In the genomic region with DNA sequence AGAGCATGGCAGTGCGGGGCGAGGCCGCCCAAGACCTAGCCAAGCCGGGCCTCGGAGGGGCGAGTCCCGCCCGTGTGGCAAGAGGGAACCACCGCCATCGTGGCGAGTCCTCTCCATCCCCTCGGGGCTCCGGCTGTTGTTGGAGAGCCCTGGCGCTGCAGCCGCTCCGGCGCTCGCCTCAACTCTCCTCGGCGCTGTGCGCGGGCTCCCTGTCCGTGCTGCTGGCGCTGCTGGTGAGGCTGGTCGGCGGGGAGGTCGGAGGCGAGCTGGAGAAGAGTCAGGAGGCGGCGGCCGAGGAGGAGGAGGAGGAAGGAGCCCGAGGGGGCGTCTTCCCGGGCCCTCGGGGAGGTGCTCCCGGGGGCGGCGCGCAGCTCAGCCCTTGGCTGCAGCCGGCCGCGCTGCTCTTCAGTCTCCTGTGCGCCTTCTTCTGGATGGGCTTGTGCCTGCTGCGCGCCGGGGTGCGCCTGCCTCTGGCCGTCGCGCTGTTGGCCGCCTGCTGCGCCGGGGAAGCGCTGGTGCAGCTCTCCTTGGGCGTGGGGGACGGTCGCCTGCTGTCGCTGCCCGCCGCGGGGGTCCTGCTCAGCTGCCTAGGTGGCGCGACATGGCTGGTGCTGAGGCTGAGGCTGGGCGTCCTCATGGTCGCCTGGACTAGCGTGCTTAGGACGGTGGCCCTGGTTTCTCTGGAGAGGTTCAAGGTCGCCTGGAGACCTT, we compare ENCODE assay signal across 9 mouse cellular contexts. TPM values are rescaled to one million over a fixed set of nuclear protein-coding genes. Genes with fewer than 3 reads are reported as not detected.
DNase-seq lines count a peak whose midpoint lies in the region; ATAC-seq and TF ChIP-seq lines count a peak whose summit lies in the region.
"Had no signal": no experiment of that assay in that cellular context is flagged by ENCODE, and none has a peak within 500 bp of the region (broad histone marks: within the 10 kb centered on the region; RNA-seq: fewer than 3 reads in every experiment).

No protein-coding gene starts in this region.

- TF ChIP-seq CTCF in E14TG2a.4 (conservative IDR thresholded peaks at IDR 0.05; ENCODE audit: low read length), result no peak
- no peak for TF ChIP-seq CTCF in brain, embryonic 14.5 days (IDR thresholded peaks at IDR 0.05; ENCODE audit: borderline replicate concordance, extremely low read depth, insufficient read depth, insufficient read length)

- no peak overlapping the region for H3K27ac ChIP-seq in forebrain, embryonic 11.5 days (ENCODE audit: low read depth, low read length)
- peak overlapping the region; percentile 90 for H3K27ac ChIP-seq in heart, embryonic 13.5 days (replicated peaks)
- H3K27ac ChIP-seq in kidney, embryonic 16.5 days (ENCODE audit: low read length), result peak overlapping the region; percentile 88
- H3K27ac ChIP-seq in liver, embryonic 11.5 days (ENCODE audit: low read depth, low read length), result peak overlapping the region; percentile 53
- peak overlapping the region; percentile 16; the same call in 1 of the 2 replicates for H3K27ac ChIP-seq in neural tube, embryonic 14.5 days (ENCODE audit: low read depth, low read length)

- peaks cover 67% of the 10 kb centered on the region for H3K27me3 ChIP-seq in E14TG2a.4 (ENCODE audit: insufficient read depth, low read length)
- H3K27me3 ChIP-seq in forebrain, embryonic 11.5 days (ENCODE audit: control insufficient read depth, insufficient read depth, low read length), result peaks cover 11% of the 10 kb centered on the region; the same call in 1 of the 2 replicates
- H3K27me3 ChIP-seq in heart, embryonic 13.5 days (replicated peaks), result no peaks in the 10 kb centered on the region
- H3K27me3 ChIP-seq in kidney, embryonic 16.5 days (ENCODE audit: insufficient read depth, low read length), result peaks cover 10% of the 10 kb centered on the region
- H3K27me3 ChIP-seq in liver, embryonic 11.5 days (replicated peaks; ENCODE audit: control insufficient read depth, insufficient read depth, low read length), result peaks cover 18% of the 10 kb centered on the region
- peaks cover 15% of the 10 kb centered on the region for H3K27me3 ChIP-seq in neural tube, embryonic 14.5 days (ENCODE audit: control insufficient read depth, insufficient read depth, low read length)

- WGBS in forebrain, embryonic 11.5 days, result under 1% methylated on average over 60 of the region's 68 CpGs
- under 1% methylated on average over 63 of the region's 68 CpGs for WGBS in heart, embryonic 13.5 days
- WGBS in kidney, embryonic 16.5 days, result under 1% methylated on average over 44 of the region's 68 CpGs
- WGBS in liver, embryonic 11.5 days, result under 1% methylated on average over 61 of the region's 68 CpGs
- under 1% methylated on average over 51 of the region's 68 CpGs for WGBS in neural tube, embryonic 14.5 days

- no peaks in the 10 kb centered on the region for H3K36me3 ChIP-seq in E14TG2a.4 (ENCODE audit: insufficient read depth, low read length)
- H3K36me3 ChIP-seq in forebrain, embryonic 11.5 days (ENCODE audit: control insufficient read depth, insufficient read depth, low read length), result no peaks in the 10 kb centered on the region
- H3K36me3 ChIP-seq in heart, embryonic 13.5 days, result peaks cover 14% of the 10 kb centered on the region; the same call in 1 of the 2 replicates
- H3K36me3 ChIP-seq in kidney, embryonic 16.5 days (ENCODE audit: insufficient read depth, low read length), result no peaks in the 10 kb centered on the region
- H3K36me3 ChIP-seq in liver, embryonic 11.5 days (ENCODE audit: control insufficient read depth, insufficient read depth, low read length), result no peaks in the 10 kb centered on the region
- no peaks in the 10 kb centered on the region for H3K36me3 ChIP-seq in neural tube, embryonic 14.5 days (ENCODE audit: control insufficient read depth, insufficient read depth, low read length)
- H3K36me3 ChIP-seq: G1E had no signal

- H3K9me3 ChIP-seq in E14TG2a.4 (ENCODE audit: low read length), result no peaks in the 10 kb centered on the region
- H3K9me3 ChIP-seq in forebrain, embryonic 11.5 days (ENCODE audit: control insufficient read depth, low read length), result no peaks in the 10 kb centered on the region
- no peaks in the 10 kb centered on the region for H3K9me3 ChIP-seq in heart, embryonic 13.5 days
- H3K9me3 ChIP-seq in kidney, embryonic 16.5 days (ENCODE audit: low read length), result no peaks in the 10 kb centered on the region
- H3K9me3 ChIP-seq in liver, embryonic 11.5 days (ENCODE audit: control insufficient read depth, low read length), result no peaks in the 10 kb centered on the region
- H3K9me3 ChIP-seq in neural tube, embryonic 14.5 days (ENCODE audit: control insufficient read depth, low read length), result no peaks in the 10 kb centered on the region

- H3K4me3 ChIP-seq in E14TG2a.4 (replicated peaks; ENCODE audit: low read length), result peak overlapping the region; percentile 84
- H3K4me3 ChIP-seq in forebrain, embryonic 11.5 days (ENCODE audit: low read depth, low read length), result peak overlapping the region; percentile 60
- peak overlapping the region; percentile 75 for H3K4me3 ChIP-seq in heart, embryonic 13.5 days
- peak overlapping the region; percentile 65 for H3K4me3 ChIP-seq in kidney, embryonic 16.5 days (ENCODE audit: low read length)
- peak overlapping the region; percentile 60 for H3K4me3 ChIP-seq in liver, embryonic 11.5 days (ENCODE audit: low read depth, low read length)
- peak overlapping the region; percentile 62 for H3K4me3 ChIP-seq in neural tube, embryonic 14.5 days (ENCODE audit: low read depth, low read length)

- H3K4me1 ChIP-seq in E14TG2a.4 (replicated peaks; ENCODE audit: low read depth, low read length), result no peaks in the 10 kb centered on the region
- H3K4me1 ChIP-seq in forebrain, embryonic 11.5 days (replicated peaks; ENCODE audit: control insufficient read depth, insufficient read depth, low read length), result peaks cover 3% of the 10 kb centered on the region; the same call in 1 of the 2 replicates
- peaks cover 47% of the 10 kb centered on the region for H3K4me1 ChIP-seq in heart, embryonic 13.5 days
- 0 out of 2 replicates have a peak, but pooled peaks cover 8% of the 10 kb centered on the region for H3K4me1 ChIP-seq in kidney, embryonic 16.5 days (ENCODE audit: insufficient read depth, low read length)
- no peaks in the 10 kb centered on the region for H3K4me1 ChIP-seq in liver, embryonic 11.5 days (replicated peaks; ENCODE audit: control insufficient read depth, insufficient read depth, low read length)
- 0 out of 2 replicates have a peak, but pooled peaks cover 3% of the 10 kb centered on the region for H3K4me1 ChIP-seq in neural tube, embryonic 14.5 days (ENCODE audit: control insufficient read depth, insufficient read depth, low read length)

- peak overlapping the region; percentile 96 for H3K4me2 ChIP-seq in forebrain, embryonic 11.5 days (ENCODE audit: low read depth, low read length, severe bottlenecking)
- H3K4me2 ChIP-seq in heart, embryonic 13.5 days, result peak overlapping the region; percentile 72
- H3K4me2 ChIP-seq in kidney, embryonic 16.5 days (replicated peaks; ENCODE audit: low read depth, low read length), result peak overlapping the region; percentile 79
- peak overlapping the region; percentile 70 for H3K4me2 ChIP-seq in liver, embryonic 11.5 days
- peak overlapping the region; percentile 95 for H3K4me2 ChIP-seq in neural tube, embryonic 14.5 days (ENCODE audit: low read depth, low read length)

- peak; percentile 89 for ATAC-seq in forebrain, embryonic 11.5 days (replicated peaks; ENCODE audit: low FRiP score)
- ATAC-seq in heart, embryonic 13.5 days (ENCODE audit: extremely low read depth, insufficient number of reproducible peaks, low FRiP score, low TSS enrichment), result peak; percentile 86
- ATAC-seq in kidney, embryonic 16.5 days (ENCODE audit: low FRiP score, low TSS enrichment), result peak; percentile 94
- ATAC-seq in liver, embryonic 11.5 days (replicated peaks; ENCODE audit: low FRiP score), result peak; percentile 76
- peak; percentile 83 for ATAC-seq in neural tube, embryonic 14.5 days (ENCODE audit: low read depth)

- H3K9ac ChIP-seq in forebrain, embryonic 11.5 days (ENCODE audit: low read length), result peak overlapping the region; percentile 64
- H3K9ac ChIP-seq in heart, embryonic 13.5 days, result peak overlapping the region; percentile 91
- peak overlapping the region; percentile 82 for H3K9ac ChIP-seq in kidney, embryonic 16.5 days (replicated peaks; ENCODE audit: low read length)
- peak overlapping the region; percentile 46 for H3K9ac ChIP-seq in liver, embryonic 11.5 days (ENCODE audit: low read depth, low read length)
- peak overlapping the region; percentile 66 for H3K9ac ChIP-seq in neural tube, embryonic 14.5 days (replicated peaks; ENCODE audit: low read depth, low read length)

- TF ChIP-seq POLR2A in brain, embryonic 14.5 days (IDR thresholded peaks at IDR 0.05; ENCODE audit: borderline replicate concordance, extremely low read depth, insufficient read depth, insufficient read length, poor library complexity, severe bottlenecking), result peak; percentile 40; the same call in 1 of the 2 replicates

- peak; percentile 74 for DNase-seq in brain, embryonic 14.5 days (ENCODE audit: low read depth)
- DNase-seq in forebrain, embryonic 11.5 days (ENCODE audit: low spot score), result peak; percentile 82
- DNase-seq in liver, embryonic 11.5 days (ENCODE audit: low spot score), result peak; percentile 67
- DNase-seq in testis, postnatal 14 days (ENCODE audit: low spot score), result peak; percentile 66

RNA-seq across cellular contexts. Expression of gene Pde3a, which starts 0.7 kb away (rescaled TPM):
- polyA plus RNA-seq in brain, embryonic 14.5 days (2012; rRNA removed), result 1.2 and 2.7 TPM in 2 replicates
- 1.4 and 1.7 TPM in 2 replicates for polyA plus RNA-seq in forebrain, embryonic 11.5 days (2014; fragmentation: Nextera tagmentation; extraction: Ambion mirVana)
- polyA plus RNA-seq in heart, embryonic 13.5 days (2015; fragmentation: Nextera tagmentation; extraction: Ambion mirVana), result 8.5 and 9.7 TPM in 2 replicates
- 11.5 and 12.1 TPM in 2 replicates for polyA plus RNA-seq in kidney, embryonic 16.5 days (2015; fragmentation: Nextera tagmentation; extraction: Ambion mirVana)
- 4.9 and 6.0 TPM in 2 replicates for polyA plus RNA-seq in liver, embryonic 11.5 days (2014; fragmentation: Nextera tagmentation; extraction: Ambion mirVana)
- polyA plus RNA-seq in neural tube, embryonic 14.5 days (2014; fragmentation: Nextera tagmentation; extraction: Ambion mirVana), result 2.3 and 3.1 TPM in 2 replicates
- polyA plus RNA-seq: G1E had no signal
